Mouse (Mus musculus) cerebellum, adult 9-11 months (tissue): ENCODE measurements around the gene Orc1.

Source experiments
- DNase-seq: peaks from one replicate; pipeline ENCODE4 v3.0.0; 2022

Gene Orc1

GRCm38 (mm10) chr4:108578840-108579742 lies at the start of gene Orc1, which contains the start of gene Prpf38a:
TSS of gene Orc1 (plus strand) at chr4:108579423.
TSS of gene Prpf38a (minus strand) at chr4:108579336.
- DNase-seq, result peak; percentile 95

DNA sequence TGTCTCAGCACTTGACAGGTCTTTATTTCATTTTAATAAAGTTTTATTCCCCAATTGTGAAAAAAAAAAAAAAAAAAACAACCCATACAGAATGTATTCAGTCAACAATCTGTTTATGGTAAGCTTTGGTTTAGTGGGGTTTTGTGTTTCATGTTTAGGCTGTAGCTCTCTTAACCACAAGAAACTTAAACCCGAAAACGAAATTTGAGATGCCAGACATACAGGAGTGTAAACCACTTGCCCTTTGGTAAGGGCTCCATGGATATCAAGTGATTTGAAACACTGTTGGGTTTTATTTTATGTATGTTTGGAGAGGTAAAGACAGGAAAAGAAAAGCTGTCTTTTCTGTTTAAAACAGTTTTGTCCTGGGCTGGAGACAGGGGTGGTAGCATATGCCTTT lies 39.5 kb upstream of the Orc1 start:
- no peak for DNase-seq

DNA sequence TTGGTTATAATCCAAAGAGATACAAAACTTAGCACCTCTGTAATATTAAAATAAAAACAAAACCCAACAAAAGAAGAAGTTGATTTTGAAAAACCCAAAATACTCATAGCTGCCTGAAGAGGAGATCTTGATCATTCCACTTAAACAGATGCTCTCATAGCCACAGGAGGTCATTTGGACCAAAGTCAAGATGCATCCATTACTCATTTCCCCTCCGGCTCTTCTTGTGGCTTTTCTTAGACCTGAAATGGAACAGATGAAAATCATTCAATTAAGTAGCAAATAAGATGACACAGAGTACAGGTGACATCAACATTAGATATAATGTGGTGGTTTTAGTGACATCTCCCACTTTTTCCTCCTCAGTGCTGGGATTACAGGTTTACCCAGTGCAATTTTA lies 14.2 kb upstream of the Orc1 start:
- no peak for DNase-seq

GRCm38 (mm10) chr4:108572644-108573043 lies 6.6 kb upstream of the Orc1 start:
- DNase-seq, result no peak

GRCm38 (mm10) chr4:108579743-108580411 lies 654 bp downstream of the Orc1 start:
- no peak for DNase-seq

GRCm38 (mm10) chr4:108593376-108593775 lies 14.2 kb downstream of the Orc1 start:
- peak; percentile 40 for DNase-seq

DNA sequence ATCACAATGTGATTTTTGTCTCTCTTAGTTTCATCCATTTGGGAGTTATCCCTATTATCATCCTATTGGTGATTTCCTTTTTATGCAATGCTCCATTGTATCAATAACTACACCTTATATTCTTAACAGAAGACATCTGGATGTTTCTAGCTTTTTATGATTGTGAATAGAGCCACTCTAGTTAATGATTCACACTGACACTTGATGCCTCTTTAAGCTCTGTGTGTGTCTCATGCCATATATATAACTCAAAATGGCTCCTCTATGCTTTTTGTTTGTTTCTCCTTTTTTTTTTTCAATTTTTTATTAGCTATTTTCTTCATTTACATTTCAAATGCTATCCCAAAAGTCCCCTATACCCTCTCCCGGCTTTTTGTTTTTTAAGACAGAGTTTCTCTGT lies 16.6 kb downstream of the Orc1 start:
- DNase-seq, result no peak

GRCm38 (mm10) chr4:108598306-108598705 lies 19.1 kb downstream of the Orc1 start:
- no peak for DNase-seq

DNA sequence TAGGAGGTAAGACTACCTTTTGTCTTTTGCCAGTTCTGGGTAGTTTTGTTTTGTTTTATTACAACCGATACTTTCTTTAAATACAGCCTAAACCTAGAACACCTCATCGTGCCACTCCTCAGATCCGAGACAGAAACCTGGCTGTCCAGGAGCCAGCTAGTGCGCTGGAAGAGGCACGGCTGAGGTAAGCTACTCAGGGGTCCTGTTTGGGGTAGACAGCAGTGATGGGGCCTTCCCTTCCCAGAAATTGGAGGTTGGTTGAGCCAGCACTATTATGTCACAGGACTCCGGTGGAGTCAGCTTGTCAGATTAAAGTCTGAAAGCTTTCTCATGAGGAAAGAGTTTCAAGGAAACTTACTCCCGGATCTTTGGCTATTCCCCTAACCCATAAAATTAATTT lies 22.6 kb downstream of the Orc1 start:
- DNase-seq, result no peak

GRCm38 (mm10) chr4:108608651-108609050 lies 29.4 kb downstream of the Orc1 start:
- no peak for DNase-seq

DNA sequence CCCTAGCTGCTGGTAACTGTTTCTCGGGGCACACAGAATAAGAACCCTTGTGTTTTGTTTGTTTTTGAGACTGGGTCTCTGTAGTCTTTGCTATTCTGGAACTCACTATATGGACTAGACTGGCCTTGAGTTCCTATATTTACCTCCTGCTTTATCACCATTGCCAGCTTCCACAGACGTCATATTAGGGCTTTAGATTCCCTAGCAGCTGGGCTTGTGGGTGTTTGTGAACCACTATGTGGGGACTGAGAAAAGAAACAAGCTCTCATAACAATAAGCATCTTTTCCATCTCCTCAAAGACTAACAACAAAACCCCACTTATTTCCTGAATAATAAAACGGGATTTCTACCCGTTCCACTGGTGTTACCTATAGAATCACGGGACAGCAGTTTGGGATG lies 31.7 kb downstream of the Orc1 start:
- DNase-seq, result no peak

DNA sequence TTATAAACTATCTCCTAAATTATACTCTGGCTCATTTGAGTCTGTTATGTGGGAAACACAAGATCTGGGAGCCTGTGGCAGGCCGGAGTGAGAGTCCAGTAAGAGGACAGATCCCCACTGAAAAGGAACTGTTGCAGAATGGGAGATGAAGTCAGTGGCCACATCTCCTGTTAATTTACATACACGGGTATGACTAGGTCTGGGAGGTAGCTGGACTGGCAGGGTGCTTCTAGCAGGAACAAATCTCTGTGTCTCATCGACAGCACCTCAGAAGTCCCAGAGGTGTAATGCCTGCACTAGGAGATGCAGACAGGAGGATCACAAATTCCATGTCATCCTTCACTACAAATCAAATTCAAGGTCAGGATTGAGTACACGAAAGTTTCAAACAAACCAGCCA lies 39.4 kb downstream of the Orc1 start:
- no peak for DNase-seq

DNA sequence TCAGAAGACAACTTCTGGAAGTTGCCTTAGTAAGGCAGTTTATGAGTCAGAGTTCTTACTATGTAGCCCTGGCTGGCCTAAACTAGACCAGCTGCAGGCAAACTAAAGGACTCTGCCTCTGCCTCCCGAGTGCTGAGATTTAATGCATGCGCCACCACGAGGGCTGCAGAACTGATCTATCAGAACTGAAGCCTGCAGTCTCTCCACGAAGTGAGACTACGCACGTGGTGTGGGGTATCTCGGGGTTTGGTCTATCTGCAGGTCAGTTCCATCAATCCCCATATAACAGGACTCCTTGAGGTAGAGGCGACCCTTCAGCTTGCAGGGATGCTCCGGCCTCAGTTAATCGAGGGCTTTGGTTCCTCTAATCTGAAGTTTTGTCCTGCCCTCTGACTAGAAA lies 39.9 kb downstream of the Orc1 start:
- DNase-seq, result no peak

- peak; percentile 97 for DNase-seq
Observed at GRCm38 (mm10) chr4:108619587-108620341, 40.5 kb downstream of the Orc1 start, which contains the start of gene Cc2d1b. TSS of gene Cc2d1b (plus strand) at chr4:108619940.

DNA sequence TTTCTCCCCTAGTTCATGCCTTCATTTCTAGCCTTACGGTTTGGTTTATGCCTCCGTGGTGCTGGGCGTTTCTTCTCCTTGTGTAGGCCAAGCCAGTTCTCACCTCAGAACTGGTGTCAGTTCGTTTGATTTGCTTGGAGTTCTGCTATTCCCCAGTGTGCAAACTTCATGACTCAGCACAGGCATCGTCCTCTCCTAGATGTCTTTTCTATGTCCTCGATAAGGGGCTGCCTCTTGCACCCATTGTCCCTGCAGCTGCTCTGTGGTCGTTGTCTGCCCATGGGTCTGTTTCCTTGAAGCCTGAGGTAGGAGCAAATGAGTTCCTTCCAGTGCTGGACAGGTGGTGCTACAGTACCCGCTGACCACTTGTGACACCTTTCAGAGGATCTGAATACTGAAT lies 41.3 kb downstream of the Orc1 start:
- DNase-seq, result no peak

DNA sequence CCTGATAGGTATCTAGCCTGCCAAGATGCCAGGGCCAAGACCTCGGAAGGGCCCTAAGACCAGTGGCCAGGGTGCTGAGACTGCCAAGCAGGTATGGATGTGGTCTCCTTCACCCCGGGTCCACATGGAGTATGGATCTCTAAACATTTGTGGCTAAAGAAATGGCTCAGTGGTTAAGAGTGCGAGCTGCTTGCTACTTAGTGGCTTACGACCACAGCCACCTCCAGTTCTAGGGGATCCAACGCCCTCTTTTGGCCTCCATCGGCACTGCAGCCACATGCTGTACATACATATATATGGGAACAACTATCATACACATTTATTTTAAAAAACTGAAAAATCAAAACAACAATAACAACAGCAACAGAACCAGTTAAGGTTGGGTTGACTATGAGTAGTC lies 42.3 kb downstream of the Orc1 start:
- no peak for DNase-seq

- DNase-seq, result no peak
Observed at GRCm38 (mm10) chr4:108627066-108627465, 47.8 kb downstream of the Orc1 start.

- DNase-seq, result no peak
Observed at GRCm38 (mm10) chr4:108629363-108629880, 50.2 kb downstream of the Orc1 start.

GRCm38 (mm10) chr4:108630096-108630495 lies 50.9 kb downstream of the Orc1 start:
- DNase-seq, result no peak

DNA sequence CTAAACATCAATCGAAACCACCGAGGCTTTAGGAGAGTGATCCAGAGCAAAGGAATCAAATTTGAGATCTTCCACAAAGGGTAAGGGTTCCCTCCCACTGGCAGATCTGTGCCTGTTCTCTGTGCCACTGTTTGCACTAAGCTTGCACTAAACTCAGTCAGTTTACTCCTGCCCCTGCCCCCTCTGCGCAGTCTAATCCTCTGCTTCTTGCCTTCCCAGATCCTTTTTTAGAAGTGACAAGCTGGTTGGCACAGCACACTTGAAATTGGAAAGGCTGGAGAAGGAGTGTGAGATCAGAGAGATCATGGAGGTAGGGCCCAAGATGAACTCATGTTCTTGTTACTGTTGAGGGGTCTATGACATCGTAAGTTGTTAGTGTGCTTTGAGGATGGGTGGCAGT lies 52.4 kb downstream of the Orc1 start:
- DNase-seq, result no peak

- no peak for DNase-seq
Observed at GRCm38 (mm10) chr4:108633703-108634102, 54.5 kb downstream of the Orc1 start.

DNA sequence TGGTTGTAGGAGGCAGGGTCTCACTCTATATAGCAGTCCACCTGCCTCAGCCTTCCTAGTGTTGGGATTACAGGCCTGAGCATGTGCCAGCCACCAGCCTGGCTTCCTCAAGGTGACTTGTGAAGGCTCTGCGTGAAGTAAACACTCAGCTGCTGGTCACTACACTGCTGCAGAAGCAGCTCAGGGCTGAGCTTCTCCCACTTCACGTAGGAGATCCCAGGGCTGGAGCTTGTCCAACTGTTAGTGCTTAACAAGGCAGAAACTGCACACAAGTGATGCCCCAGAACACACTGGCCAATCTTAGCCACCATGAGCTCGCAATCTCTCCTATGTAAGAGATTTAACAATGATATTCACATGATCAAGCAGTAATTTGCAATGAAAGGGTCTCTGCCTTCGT lies 55.5 kb downstream of the Orc1 start:
- no peak for DNase-seq

GRCm38 (mm10) chr4:108635101-108635500 lies 55.9 kb downstream of the Orc1 start:
- no peak for DNase-seq
